Mouse (Mus musculus) heart, postnatal 0 days (tissue): ENCODE measurements around the gene Bloc1s4. TPM values are rescaled to one million over a fixed set of nuclear protein-coding genes. Genes with fewer than 3 reads are reported as not detected.

ENCODE experiments used
- ATAC-seq: fragments of 200-750 bp; cut with Nextera tagmentation; 2 replicates; pipeline ENCODE4 v1.8.0; 2017; ENCODE audit warnings: low read depth, moderate number of reproducible peaks, moderate library complexity; ENCODE audit not compliant: insufficient read depth
- DNase-seq: peaks from one replicate; pipeline ENCODE4 v3.0.0-alpha.2; 2016; ENCODE audit warnings: low spot score
- H3K27ac ChIP-seq: fragments of 300-500 bp; sonication (generic); 2 replicates; pipeline ENCODE4 v1.5.1; 2014; ENCODE audit warnings: low read depth, mild to moderate bottlenecking
- H3K27me3 ChIP-seq: fragments of 300-500 bp; sonication (generic); 2 replicates; pipeline ENCODE4 v1.6.1; 2014; ENCODE audit warnings: low read length, mixed read lengths; ENCODE audit not compliant: control insufficient read depth, insufficient read depth
- H3K36me3 ChIP-seq: fragments of 300-500 bp; sonication (generic); replicated peaks from 2 replicates; pipeline ENCODE4 v1.6.1; 2014; ENCODE audit warnings: low read length, mixed read lengths; ENCODE audit not compliant: control insufficient read depth, insufficient read depth
- H3K4me1 ChIP-seq: fragments of 300-500 bp; sonication (generic); 2 replicates; pipeline ENCODE4 v1.6.1; 2014; ENCODE audit warnings: antibody characterized with exemption; ENCODE audit not compliant: control insufficient read depth, insufficient read depth
- H3K4me2 ChIP-seq: fragments of 300-500 bp; sonication (generic); 2 replicates; pipeline ENCODE4 v1.6.1; 2014; ENCODE audit warnings: low read depth, mild to moderate bottlenecking, low read length, moderate library complexity
- H3K4me3 ChIP-seq: fragments of 300-500 bp; sonication (generic); 2 replicates; pipeline ENCODE4 v1.5.1; 2014; ENCODE audit warnings: low read depth, low read length
- H3K9ac ChIP-seq: fragments of 300-500 bp; sonication (generic); replicated peaks from 2 replicates; pipeline ENCODE4 v1.6.1; 2014; ENCODE audit warnings: low read depth, low read length, mixed read lengths
- H3K9me3 ChIP-seq: fragments of 300-500 bp; sonication (generic); replicated peaks from 2 replicates; pipeline ENCODE4 v1.6.1; 2016; ENCODE audit warnings: low read length; ENCODE audit not compliant: control insufficient read depth
- CTCF ChIP-seq: IDR thresholded peaks from 2 replicates; pipeline ENCODE4 v1.5.1; 2016; ENCODE audit warnings: antibody characterized with exemption, control low read depth, low read depth
- EP300 ChIP-seq: IDR thresholded peaks from 2 replicates; pipeline ENCODE4 v1.6.1; 2016; ENCODE audit warnings: antibody characterized with exemption, low read depth
- WGBS: fragments of 180-500 bp; shearing (Covaris S2); extraction: QIAGEN DNeasy Blood & Tissue Kit; methylation state at CpG from one replicate; pipeline ENCODE4 v1.1.7; 2014; 5-methylcytosine and 5-hydroxymethylcytosine counted together
- polyA plus RNA-seq: library from polyadenylated mRNA; unstranded; fragments of >200 nt; fragmentation: Nextera tagmentation; extraction: Ambion mirVana; gene quantifications from 2 replicates; pipeline ENCODE4 v1.2.1, GENCODE M21; 2015
- total RNA-seq: library from RNA; depleted of rRNA; stranded (reverse); fragments of >200 nt; gene quantifications from 2 replicates; pipeline ENCODE4 v1.2.3, GENCODE M21; 2014; ENCODE audit warnings: low replicate concordance

The Bloc1s4 gene
- total and polyA plus RNA-seq, 2 experiments from 2014 or later = 7.5 to 18.5 TPM

DNA sequence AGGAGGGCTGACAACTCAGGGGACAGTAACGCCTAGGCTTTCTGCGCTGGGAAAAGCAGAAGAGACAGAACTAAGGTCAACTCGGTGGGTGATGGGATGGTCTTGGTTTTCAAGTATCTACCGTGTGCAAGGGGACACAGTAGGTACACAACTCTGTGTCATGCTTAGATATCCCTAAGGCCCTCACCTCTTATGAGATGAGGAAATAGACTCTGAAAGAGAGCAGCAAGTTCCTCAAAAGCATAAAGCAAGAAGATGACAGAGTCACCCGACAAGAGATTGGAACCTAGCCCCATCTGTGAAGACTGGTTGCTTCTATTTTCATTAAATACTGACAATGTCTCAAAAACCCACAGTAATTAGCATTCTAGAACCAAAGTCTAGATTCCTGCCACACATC is 42.7 kb downstream of the Bloc1s4 start:
- 81% methylated on average over 5 of the region's 5 CpGs for WGBS
- DNase-seq (no peak), ATAC-seq (no peak)
- H3K27ac ChIP-seq = no peak overlapping the region
- H3K27me3 ChIP-seq = no peaks in the 10 kb centered on the region
- H3K4me2 ChIP-seq = no peak overlapping the region
- no peak overlapping the region for H3K9ac ChIP-seq
- H3K9me3 ChIP-seq = no peaks in the 10 kb centered on the region
- no peak overlapping the region for H3K4me3 ChIP-seq
- no peaks in the 10 kb centered on the region for H3K36me3 ChIP-seq
- peaks cover 8% of the 10 kb centered on the region; the same call in 1 of the 2 replicates for H3K4me1 ChIP-seq
- TF ChIP-seq EP300 (no peak), CTCF (no peak)

DNA sequence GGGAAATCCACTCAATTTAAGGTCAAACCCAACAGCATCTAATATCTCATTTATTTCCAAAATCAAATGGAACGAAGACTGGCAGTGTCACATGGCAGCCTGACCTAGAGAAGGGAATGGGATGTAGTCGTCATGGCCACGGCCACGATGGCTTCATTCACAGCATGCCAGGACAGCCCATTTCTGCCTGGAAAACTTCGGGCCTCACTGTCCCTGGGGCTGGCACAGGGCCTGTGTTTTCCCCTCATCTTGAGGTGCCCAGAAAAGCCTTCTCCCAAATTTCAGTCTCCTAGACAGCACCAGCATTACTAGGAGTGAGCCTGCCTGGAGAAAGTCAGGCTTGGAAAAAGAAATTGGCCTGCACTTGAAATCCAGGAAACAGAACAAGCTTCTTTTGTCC is 43.1 kb downstream of the Bloc1s4 start:
- Histone ChIP-seq H3K4me2 (no peak overlapping the region), H3K27ac (no peak overlapping the region), H3K4me1 (peaks cover 12% of the 10 kb centered on the region; the same call in 1 of the 2 replicates), H3K9me3 (no peaks in the 10 kb centered on the region), H3K27me3 (no peaks in the 10 kb centered on the region), H3K36me3 (no peaks in the 10 kb centered on the region), H3K4me3 (no peak overlapping the region), H3K9ac (no peak overlapping the region)
- TF ChIP-seq EP300 (no peak), CTCF (no peak)
- ATAC-seq (no peak), DNase-seq (no peak)
- 84% methylated on average over 5 of the region's 5 CpGs for WGBS

DNA sequence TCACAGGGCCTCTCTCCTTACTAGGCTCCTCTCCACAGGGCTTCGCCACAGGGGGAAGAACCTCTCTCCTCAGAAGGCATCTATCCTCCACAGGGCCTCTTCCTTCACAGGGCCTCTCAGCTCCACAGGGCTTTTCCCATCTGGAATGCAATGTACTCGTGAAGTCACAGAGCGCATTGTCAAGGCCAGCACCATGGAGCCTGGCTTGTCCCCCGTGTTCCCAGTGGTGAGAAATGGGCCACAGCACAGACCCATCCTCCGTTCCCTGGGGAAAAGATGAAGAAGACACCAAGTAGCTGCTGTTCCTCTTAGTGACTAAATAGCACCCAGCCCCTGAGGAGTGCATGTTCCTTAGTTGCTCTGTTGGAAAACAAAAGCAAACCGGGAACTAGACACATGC is 43.8 kb downstream of the Bloc1s4 start:
- H3K9ac ChIP-seq = no peak overlapping the region
- 74% methylated on average over 6 of the region's 6 CpGs for WGBS
- TF ChIP-seq EP300 = no peak
- no peak for TF ChIP-seq CTCF

DNA sequence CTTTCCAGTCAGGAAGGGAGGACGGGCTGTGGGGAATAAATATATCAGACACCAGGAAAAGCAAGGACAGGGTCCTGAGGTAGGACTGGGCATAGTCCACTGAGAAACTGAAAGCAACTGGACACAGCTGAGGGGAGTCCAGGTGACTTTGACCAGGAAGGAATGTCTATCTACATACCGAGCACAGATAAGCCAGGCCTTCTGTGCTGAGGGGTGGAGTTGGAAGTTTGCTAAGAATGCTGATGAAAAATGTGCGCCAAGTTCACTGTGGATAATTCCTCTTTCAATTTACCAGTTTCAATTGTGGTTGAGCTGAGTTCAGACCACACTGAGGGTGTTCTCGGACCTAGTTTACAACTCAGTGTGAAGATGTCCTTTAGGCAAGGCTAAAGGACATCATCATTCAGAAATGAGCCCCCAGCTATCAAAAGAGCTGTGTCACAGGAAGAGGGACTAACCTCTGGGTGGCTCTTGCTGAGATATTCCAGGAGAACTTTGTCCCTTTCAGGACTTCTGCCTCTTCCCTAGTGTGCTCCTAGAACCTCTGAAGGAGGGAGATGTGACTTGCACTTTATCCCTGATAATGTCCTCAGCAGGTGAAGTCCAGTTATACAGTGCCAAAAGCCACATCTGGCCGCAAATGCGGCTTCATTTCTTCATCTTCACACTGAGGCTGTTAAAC is 47.4 kb downstream of the Bloc1s4 start:
- 39% methylated on average over 6 of the region's 6 CpGs for WGBS
- ATAC-seq (peak; percentile 34; the same call in 1 of the 2 replicates), DNase-seq (no peak)
- no peak overlapping the region for H3K9ac ChIP-seq
- peaks cover 20% of the 10 kb centered on the region for H3K4me1 ChIP-seq
- H3K4me3 ChIP-seq = no peak overlapping the region
- peak overlapping the region; percentile 25; the same call in 1 of the 2 replicates for H3K4me2 ChIP-seq
- H3K27me3 ChIP-seq = no peaks in the 10 kb centered on the region
- H3K36me3 ChIP-seq = no peaks in the 10 kb centered on the region
- TF ChIP-seq EP300 = no peak
- TF ChIP-seq CTCF = no peak
- no peaks in the 10 kb centered on the region for H3K9me3 ChIP-seq
- peak overlapping the region; percentile 58 for H3K27ac ChIP-seq

More for the DNA sequence above, 43.8 kb downstream of the Bloc1s4 start:
- Histone ChIP-seq H3K27me3 (no peaks in the 10 kb centered on the region), H3K36me3 (no peaks in the 10 kb centered on the region), H3K4me1 (peaks cover 13% of the 10 kb centered on the region; the same call in 1 of the 2 replicates), H3K9me3 (no peaks in the 10 kb centered on the region), H3K27ac (no peak overlapping the region), H3K4me2 (no peak overlapping the region), H3K4me3 (no peak overlapping the region)
- no peak for DNase-seq
- no peak for ATAC-seq

DNA sequence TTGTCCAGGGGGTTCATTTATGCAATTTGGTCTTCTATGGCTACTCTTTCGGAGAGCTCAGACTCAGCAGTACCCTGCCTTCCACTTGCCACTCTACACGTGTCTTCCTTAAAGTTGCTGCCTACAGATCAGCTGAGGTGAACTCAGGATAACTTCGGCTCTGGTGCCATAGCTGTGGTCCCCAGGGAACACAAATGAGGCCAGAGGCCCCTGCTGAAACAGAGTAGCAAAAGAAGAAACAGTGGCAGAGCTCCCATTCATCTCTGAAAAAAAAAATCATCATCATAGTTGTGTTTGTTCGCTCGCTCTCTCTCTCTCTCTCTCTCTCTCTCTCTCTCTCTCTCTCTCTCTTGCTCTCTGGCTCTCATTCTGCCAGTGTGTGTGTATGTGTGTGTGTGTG is 49.8 kb downstream of the Bloc1s4 start:
- H3K36me3 ChIP-seq = no peaks in the 10 kb centered on the region
- no peak overlapping the region for H3K9ac ChIP-seq
- H3K4me1 ChIP-seq = peaks cover 25% of the 10 kb centered on the region
- no peak overlapping the region for H3K4me3 ChIP-seq
- H3K9me3 ChIP-seq = no peaks in the 10 kb centered on the region
- H3K27me3 ChIP-seq = no peaks in the 10 kb centered on the region
- DNase-seq = no peak
- WGBS = 47% methylated on average over 5 of the region's 5 CpGs
- no peak for TF ChIP-seq EP300
- TF ChIP-seq CTCF = no peak
- no peak overlapping the region for H3K27ac ChIP-seq
- no peak for ATAC-seq
- no peak overlapping the region for H3K4me2 ChIP-seq
